Mouse (Mus musculus): Measurements from ENCODE around the gene Yjefn3.
"Not testable (repeated sequence)": the region's sequence is repeated elsewhere in the genome, so short reads cannot be mapped to it uniquely, and the experiment has no call there.

Yjefn3 gene

DNA sequence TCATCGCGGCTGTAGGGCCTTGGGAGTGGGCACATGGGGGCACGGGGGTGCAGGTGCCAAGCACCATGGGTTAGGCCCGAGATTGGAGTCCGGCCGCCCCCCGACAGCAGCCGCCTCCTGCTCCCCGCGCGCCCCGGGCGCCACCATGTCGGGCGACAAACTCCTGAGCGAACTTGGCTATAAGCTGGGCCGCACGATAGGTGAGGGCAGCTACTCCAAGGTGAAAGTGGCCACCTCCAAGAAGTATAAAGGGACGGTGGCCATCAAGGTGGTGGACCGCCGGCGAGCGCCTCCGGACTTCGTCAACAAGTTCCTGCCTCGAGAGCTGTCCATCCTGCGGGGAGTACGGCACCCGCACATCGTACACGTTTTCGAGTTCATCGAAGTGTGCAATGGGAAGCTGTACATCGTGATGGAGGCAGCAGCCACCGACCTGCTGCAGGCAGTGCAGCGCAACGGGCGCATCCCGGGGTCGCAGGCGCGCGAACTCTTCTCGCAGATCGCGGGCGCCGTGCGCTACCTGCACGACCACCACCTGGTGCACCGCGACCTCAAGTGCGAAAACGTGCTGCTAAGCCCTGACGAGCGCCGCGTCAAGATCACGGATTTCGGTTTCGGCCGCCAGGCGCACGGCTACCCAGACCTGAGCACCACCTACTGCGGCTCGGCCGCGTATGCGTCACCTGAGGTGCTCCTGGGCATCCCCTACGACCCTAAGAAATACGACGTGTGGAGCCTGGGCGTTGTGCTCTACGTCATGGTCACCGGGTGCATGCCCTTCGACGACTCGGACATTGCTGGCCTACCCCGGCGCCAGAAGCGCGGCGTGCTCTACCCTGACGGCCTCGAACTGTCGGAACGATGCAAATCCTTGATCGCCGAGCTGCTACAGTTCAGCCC lies at the start of gene Yjefn3, which contains the start of the genes Tssk6 and Ndufa13:
Gene Yjefn3 (minus strand): TSS at position 550 of the 900 bp plus-strand sequence.
Gene Tssk6 (plus strand): TSS at position 22 of the 900 bp plus-strand sequence.
Gene Ndufa13 (minus strand): TSS at position 396 of the 900 bp plus-strand sequence.
- peak in 1 of 2 experiments; percentile 37 for DNase-seq

DNA sequence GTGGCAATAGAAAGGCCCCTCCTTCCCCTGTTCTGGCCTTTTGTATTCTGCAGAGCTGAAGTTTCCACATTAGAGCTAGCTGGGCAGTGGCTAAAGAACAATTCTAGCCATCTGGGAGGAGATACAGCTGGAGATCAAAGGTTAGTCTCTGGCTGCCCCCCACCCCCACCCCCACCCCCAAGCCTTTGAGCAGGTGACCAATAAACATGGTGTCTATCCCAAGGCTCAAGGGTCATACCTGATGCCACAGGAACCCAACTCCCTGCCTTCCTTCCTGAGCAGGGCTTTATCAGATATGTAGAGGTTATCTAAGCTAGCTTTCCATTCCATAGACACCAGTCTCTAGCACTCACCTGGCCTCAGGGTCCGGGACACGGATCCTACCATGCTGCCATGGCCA lies 47.8 kb upstream of the Yjefn3 start:
- DNase-seq: no peak

DNA sequence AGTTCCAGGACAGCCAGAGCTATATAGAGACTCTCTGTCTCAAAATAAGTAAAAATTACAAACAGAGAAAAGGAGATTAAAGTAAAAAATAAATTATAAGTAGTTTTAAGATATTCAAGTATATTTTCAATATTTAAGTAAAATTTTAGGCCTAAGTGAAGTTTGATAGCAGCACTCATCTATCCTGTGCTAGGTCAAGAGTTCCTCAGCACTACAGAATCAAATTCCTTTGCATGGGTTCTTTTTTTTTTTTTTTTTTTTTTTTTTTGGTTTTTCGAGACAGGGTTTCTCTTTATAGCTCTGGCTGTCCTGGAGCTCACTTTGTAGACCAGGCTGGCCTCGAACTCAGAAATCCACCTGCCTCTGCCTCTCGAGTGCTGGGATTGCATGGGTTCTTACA lies 40.0 kb upstream of the Yjefn3 start:
- DNase-seq: not testable (repeated sequence)

DNA sequence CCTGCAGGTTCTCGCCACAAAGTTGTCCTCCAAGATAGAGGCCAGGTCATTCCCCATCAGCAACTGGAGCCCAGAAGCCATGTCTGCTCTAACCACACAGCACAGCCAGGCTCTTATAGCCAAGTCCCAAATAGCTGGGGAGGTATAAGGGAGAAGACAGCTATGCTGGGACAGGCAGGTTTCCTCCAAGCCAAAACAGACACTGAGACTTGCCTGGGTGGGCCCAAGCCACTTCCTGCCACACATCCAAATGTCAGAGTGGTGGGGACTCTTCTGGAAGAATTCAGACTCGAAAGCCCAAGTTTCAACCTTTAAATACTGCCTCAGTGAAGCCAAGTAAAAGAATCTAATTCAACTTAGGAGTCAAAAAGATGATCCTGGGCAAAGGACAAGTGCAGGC lies 37.9 kb upstream of the Yjefn3 start:
- DNase-seq: no peak

DNA sequence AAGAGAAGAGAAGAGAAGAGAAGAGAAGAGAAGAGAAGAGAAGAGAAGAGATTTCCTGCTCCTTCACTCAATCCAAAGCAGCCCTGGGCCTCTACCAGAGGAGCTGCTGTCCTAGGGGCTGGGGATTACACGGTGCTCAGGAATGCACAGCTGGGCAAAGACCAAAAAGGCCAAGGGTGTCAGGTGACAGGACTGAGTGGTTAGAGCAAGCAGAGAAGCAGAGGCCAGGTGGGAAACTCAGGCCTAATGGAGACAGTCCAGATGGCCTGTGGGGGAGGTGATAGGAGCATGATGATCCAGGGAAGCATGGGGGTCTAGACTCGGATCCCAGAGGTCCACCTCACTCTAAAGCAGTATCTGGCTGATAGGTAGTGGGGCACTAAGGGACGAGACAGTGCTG lies 37.1 kb upstream of the Yjefn3 start:
- peak; percentile 48 to 62 for DNase-seq

DNA sequence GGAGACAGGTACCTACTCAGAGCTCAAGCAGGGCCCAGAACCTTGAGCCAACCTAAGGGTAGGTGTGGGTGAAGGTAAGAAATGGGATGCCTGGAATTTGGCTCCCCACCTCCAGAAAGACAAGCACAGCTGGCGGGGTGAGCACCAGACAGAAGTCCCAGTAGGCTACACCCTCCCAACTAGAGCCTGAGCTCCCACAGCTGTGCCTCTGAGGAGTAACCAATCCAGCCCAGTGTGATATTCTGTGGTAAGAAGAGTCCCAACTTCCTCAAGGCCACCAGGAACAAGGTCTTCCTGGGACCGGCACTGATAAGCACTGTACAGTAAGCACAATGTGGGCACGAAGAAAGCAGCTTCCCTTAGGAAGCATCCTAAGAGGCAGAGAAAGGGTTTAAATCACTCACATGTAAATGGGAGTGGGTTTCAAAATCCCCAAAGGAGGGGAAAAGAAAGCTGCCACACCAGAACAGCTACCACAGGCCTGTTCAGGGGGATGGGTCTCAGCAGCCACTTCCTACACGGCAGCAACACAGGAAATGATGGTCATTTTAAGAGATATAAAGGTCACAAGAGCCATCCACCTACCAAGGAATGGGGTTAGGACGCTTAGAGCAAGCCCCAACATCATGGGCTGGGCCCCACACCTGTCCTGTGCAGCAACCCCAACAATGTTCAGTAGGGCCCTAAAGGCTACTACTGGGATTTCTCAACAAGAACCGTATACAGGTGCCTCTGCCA lies 35.9 kb upstream of the Yjefn3 start:
- no peak for DNase-seq

DNA sequence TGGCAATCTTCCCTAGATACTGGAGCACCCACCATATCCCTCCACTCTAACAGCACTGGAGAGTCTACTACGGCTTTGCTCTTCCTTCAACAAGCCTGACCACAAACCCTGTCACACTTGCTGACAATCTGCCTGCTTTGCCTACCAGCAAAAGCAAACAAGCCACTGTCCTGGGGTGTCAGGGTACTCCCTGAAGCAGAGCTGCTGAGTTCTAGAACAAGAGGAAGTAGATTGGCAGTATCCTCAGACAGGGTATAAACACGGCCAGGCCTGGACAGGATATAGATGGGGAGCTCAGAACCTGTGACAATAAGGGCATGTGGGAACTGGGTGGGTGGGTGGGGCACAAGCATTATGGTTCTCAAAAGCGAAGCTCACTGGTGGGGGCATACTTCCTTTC lies 35.0 kb upstream of the Yjefn3 start:
- peak in 1 of 2 experiments; percentile 45 for DNase-seq

DNA sequence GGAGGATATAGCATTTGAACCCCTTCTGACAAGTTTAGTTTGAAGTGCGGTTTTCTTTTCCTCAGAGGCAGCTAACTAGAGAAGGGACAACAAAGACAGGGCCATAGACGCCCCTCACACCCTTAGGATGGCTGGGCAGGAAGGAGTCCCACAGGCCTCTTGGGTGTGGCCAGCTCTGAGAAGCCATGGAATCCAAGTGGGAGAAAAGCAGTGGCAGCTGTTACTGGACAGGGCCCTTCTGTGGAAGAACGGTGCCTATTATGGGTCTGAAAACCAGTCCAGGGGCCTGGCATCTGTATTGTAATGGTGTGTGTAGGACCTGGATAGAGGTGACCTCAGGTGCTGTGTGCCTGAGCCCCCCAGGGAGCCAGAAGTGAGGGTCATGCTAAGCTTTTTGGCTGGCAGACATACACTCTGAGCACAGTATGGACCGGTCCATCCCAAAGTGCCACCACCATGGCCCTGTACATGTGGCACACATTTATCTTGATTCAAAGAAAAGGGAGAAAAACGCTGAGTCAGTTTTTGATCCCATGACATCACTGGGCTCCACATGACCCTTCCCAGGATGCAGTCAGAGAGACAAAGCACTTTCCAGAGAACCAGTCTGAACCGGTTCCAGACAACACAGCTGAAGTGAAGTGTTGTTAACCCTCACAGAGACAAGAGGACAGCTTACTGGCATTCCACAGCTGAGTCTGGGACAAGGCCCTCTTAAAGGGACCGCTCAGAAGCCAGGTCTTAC lies 33.7 kb upstream of the Yjefn3 start:
- peak; percentile 65 to 82 for DNase-seq

DNA sequence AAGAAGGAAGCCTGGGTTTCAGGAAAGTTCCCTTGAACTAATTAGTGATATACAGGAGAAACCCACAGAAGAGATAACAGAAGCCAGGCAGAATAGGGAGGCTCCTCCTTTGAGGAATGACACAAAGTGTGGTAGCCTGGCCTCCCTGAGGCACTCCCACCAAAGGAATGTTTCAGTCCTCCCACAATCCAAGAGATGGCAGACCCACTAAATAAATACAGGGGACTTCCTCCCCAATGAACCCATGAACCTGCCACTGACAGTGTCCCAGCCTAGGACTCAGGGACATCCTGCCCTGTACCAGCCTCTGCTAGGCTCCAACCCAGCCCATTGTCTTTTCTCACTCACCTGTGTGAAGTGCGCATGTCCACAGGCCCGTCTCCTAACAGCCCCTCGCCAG lies 32.9 kb upstream of the Yjefn3 start:
- DNase-seq: no peak

DNA sequence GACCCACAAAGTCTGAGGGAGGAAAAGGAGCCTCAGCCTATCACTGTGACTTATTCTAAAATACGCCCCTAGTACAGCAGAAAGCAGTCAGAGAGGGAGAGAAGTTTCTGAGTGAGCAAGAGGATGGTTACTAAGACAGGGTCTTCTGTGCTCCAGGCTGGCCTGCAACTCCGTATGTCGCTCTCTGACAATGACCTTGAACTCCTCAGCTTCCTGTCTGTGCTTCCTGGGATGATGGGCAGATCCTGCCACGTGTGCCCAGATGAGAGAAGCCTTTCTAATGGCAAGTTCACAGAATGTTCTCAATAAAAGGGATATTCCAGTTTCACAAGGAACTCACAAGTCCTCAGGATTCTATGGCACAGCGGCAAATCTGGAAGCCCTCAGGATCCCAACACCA lies 32.1 kb upstream of the Yjefn3 start:
- no peak for DNase-seq

DNA sequence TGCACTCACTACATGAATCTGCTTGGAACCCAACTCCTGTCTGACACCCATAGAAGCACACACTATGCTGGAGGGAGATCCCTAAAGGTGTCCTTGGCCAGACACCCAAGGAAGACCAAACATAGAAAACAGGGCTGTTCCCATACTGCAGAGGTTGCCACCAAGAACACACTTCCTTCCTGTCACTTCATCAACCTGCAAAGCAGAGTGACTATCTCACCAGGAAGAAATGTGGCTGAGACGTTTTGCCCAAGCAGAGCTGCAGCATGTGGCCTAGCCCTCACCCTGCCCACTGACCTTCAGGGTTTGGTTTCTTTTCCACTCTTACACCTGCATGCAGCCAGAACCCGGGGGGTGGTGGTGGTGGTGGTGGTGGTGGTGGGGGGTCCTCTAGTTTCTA lies 31.3 kb upstream of the Yjefn3 start:
- DNase-seq: no peak

DNA sequence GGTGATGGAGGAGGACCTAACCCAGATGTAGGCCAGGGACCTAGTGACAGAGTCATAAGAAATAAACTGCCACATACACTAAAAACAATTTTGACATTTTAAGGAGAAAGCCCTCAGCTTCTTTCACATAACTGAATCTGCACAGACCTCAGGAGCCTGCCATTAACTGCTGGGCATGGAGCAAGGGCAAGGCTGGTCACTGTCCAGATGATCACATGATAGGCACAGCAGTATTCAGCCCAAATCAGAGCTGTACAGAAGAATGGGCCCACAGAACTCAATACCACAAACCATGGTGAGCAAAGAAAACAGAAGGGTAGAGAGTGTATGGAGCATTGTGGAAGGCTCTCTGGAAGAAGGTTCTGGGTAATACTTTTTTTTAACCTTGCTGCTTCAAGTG lies 24.4 kb upstream of the Yjefn3 start:
- DNase-seq: no peak

DNA sequence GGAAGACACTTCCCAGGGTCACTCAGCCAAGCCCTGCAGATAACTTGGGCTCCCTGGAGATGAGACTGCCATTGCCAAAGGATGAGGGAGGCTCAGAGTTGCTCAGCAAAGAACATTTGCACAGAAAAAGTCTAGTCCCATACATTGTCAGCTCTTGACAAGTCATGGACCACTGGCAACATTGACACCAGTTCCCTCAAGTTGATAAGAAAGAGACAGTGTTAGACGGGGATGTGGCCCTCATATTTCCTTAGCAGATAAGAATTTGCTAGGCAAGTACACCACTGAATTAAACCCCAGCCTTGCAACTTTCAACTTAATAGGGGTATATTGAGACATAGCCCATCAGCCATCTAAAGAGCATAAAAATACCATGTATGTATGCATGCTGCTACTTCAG lies 21.5 kb upstream of the Yjefn3 start:
- no peak for DNase-seq

DNA sequence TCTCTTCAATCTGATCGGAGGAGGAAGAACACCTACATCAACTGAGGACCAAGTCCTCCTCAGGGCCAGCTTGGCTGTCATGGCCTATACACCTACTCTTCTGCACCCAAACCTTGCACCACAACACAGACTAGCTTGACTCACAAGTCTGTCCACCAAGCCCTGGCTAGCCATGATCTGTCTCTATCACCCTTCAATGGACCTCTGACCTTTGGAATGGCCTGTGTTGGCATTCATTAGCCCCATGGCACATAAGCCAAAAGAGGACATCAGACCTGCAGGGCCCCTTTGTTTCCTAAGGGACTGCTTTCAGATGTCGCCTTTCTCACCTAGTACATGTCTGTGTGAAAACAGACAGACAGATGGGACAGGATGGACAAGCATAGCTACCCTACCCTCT lies 18.6 kb upstream of the Yjefn3 start:
- DNase-seq: no peak

DNA sequence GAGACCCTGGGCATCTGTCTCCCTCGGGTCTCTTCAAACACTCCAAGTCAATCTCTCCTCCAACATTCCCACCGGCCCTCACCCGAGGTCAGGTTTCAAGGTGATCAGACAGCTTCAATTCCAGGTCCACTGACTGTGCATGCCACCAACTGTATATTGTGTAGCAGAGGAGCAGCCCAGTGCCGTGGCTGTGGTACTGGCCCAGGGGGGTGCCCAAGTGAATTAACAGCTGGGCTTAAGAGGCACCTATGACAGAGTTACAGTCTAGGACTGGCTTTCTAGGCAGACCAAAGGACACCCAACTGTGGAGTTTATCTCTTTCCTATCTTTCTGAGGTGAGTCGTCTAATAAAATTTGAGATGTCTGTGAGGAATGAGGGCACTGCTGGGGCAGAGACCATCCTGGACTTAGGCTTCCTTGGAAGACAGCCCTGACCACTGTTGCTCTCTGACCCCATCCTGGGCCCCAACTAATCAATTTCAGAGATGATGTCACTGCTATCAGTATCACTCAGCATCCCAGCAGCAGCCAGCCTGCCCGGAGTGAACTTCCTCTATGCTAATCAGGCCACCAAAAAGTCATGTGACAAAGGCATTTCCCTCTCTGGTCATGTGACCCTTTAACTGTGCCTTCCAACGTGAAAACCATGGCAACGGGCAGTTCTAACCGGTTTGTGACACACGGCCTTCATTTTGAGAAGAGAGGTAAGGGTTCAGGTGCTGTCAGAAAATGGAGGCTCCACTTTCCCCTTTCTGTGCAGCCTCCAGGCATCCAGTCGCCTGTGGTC lies 17.6 kb upstream of the Yjefn3 start:
- peak; percentile 76 for DNase-seq

DNA sequence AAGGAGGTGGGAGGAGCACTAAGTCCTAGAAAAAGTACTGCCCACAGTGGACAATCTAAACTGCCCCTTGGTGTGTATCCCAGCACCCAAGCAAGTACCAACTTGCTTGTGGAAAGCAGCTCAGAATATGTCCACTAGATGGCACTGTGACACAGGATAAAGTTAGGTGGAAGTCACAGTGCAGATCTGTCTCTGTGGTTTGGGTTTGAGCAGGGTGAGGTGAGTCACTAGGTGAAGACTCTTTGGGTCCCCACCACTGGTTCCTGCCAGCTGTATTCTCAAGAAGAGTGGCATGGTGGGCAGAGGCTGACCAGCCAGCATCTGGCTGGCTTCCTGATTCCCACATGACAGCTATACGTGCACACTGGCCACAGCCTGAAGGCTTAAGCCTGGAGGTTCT lies 16.5 kb upstream of the Yjefn3 start:
- peak; percentile 63 to 85 for DNase-seq

DNA sequence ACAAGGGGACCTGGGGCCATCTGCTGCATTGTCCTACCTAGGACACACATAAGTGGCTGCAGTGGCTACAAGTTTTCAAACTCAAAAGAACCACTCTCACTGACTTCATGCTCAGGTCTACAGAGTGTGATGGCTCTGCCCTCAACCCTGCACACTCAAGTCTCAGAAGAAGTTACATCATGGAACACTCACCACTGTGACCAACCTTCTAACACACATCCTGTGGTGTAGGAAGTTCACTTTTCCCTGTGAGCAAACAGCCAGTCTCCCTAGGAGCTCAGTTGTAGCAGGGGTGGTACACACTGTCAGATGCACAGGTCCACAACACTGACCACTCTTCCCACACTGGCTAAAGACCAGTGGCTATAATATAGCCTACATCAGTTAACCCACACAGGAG lies 16.0 kb upstream of the Yjefn3 start:
- DNase-seq: no peak

DNA sequence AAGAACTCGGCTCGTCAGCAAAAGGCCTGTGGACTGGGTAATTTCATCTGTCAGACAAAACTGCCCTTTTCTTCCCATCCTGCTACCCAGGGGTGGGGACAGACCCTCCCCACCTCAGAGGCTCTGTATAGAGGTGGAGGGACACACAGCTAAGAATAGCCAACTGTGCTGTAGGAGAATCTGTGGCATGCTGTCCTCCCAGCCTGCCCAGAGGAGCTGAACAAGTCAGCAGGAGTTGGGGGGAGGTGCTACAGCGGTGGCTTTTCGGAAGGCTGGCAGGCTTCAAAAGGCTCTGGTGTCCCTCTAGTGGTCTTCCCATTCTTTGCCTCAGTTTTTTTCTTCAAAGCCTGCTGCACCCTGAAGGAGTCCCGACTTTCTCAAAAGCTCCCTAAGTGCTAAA lies 13.2 kb upstream of the Yjefn3 start:
- DNase-seq: no peak

DNA sequence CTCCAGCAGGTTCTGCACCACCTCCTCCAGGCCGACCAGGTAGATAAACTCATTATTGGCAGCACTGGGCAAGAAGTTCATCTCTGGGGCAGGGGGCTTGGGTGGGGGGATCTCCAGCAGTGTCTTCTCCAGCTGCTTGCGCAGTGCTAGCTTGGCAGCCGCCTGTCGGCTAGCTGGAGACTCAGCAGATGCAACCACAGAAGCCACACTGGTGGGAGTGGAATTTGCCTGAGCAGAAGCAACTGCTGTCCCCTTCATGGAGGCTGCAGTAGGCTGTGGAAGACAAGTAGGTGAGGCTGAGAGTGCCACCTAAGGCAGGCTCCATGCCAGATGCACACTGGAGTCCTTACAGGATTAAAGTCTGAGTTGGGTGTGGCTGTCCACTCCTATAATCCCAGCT lies 12.0 kb upstream of the Yjefn3 start:
- DNase-seq: no peak

DNA sequence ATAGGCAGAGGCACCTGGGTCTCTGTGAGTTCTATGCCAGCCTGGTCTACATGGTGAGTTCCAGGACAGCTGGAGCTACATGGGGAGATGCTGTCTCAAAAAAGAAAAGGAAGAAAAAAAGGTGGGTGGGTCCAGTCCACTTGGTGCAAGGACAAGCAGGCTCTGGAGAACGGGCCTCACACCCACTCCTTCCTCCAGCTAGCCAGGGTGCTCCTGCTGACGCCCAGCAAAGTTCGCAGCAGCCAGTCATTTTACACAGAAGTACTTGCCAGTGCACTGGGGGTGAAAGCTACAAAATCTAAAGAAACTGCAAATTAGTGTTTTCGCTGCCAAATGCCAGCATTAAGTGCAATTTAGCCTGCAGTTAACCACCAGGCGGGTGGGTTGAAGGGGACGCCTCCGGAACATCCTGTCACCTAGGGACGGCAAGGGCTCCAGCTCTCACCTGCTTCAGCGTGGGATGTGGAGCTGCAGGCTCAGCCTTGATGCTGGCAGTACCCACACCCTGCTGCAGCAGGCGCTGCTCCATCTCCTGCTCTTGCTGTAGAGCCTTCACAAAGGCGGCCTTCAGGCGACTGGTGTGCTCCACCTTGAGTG lies 10.1 kb upstream of the Yjefn3 start:
- DNase-seq: no peak

DNA sequence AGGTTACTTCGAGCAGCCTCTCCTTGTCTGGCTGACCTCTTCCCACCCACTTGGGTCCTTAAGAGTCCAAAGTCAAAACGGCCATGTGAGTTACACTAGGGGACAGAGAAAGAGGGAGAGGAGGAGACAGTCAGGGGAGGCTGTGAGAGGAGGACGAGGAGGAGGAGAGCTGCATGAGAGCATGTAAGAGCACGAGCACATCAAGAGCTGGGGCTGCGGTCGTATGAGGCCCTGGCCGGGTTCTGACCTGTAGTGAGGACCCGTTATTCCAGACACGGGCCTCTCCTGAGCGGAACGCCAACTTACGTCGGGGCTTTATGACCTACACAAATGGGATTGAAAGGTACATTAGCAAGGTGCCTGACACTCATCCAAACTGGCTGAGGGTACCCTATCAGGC lies 9.4 kb upstream of the Yjefn3 start:
- no peak for DNase-seq

DNA sequence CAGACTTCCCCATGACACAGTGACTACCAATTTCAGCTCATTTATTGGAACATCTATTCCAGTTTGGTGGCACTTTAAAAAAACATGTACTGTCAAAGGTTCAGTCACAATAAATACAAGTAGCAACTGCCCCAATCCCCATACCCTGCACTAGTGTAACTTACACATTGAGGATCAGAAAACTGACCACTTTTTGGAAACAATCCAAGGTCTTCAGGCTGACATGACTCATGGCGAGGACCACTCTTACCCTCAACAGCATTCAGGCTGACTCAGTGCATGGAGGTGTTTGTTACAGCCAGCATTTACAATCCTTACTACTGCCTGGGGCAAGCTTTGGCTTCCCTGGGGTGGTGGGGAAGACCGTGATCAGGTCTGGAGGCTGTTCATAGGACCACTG lies 4.6 kb upstream of the Yjefn3 start:
- DNase-seq: no peak
